Mouse (Mus musculus): ENCODE data around the gene Mcee. TPM values are rescaled to one million over a fixed set of nuclear protein-coding genes. Genes with fewer than 3 reads are reported as not detected.

The Mcee gene
- 156 TPM for polyA plus RNA-seq (2014; fragmentation: Illumina TruSeq; extraction: RNeasy Lipid Tissue Mini Kit (QIAGEN cat#74804); ENCODE audit: low replicate concordance)

GRCm38 (mm10) chr7:64392122-64392818, at the start of gene Mcee, which contains the start of gene Mphosph10:
Gene Mcee, plus strand, starts transcription at chr7:64392607.
Gene Mphosph10, minus strand, starts transcription at chr7:64392268.

GRCm38 (mm10) chr7:64373830-64374562, 18.4 kb upstream of the Mcee start, which contains the start of gene Fan1:
Gene Fan1, minus strand, starts transcription at chr7:64374095.

Other genes with a start within 250 kb of the Mcee start
- not detected for gene Trpm1, start 238.8 kb upstream of the Mcee start, polyA plus RNA-seq (2014; fragmentation: Illumina TruSeq; extraction: RNeasy Lipid Tissue Mini Kit (QIAGEN cat#74804); ENCODE audit: low replicate concordance)
- 9.1 TPM for gene Mtmr10, start 105.0 kb upstream of the Mcee start, polyA plus RNA-seq (2014; fragmentation: Illumina TruSeq; extraction: RNeasy Lipid Tissue Mini Kit (QIAGEN cat#74804); ENCODE audit: low replicate concordance)
- gene Fan1, start 18.5 kb upstream of the Mcee start, polyA plus RNA-seq (2014; fragmentation: Illumina TruSeq; extraction: RNeasy Lipid Tissue Mini Kit (QIAGEN cat#74804); ENCODE audit: low replicate concordance) = 2.0 TPM
- 34.8 TPM for gene Mphosph10, start 339 bp upstream of the Mcee start, polyA plus RNA-seq (2014; fragmentation: Illumina TruSeq; extraction: RNeasy Lipid Tissue Mini Kit (QIAGEN cat#74804); ENCODE audit: low replicate concordance)
- not detected for gene Apba2, start 109.1 kb downstream of the Mcee start, polyA plus RNA-seq (2014; fragmentation: Illumina TruSeq; extraction: RNeasy Lipid Tissue Mini Kit (QIAGEN cat#74804); ENCODE audit: low replicate concordance)